Mouse (Mus musculus): ENCODE data around the gene Dbr1. TPM values are rescaled to one million over a fixed set of nuclear protein-coding genes. Genes with fewer than 3 reads are reported as not detected.

Gene Dbr1
- total RNA-seq, 4 experiments from 2014 or later, result 13.3 to 19.1 (median 14.7) TPM

DNA sequence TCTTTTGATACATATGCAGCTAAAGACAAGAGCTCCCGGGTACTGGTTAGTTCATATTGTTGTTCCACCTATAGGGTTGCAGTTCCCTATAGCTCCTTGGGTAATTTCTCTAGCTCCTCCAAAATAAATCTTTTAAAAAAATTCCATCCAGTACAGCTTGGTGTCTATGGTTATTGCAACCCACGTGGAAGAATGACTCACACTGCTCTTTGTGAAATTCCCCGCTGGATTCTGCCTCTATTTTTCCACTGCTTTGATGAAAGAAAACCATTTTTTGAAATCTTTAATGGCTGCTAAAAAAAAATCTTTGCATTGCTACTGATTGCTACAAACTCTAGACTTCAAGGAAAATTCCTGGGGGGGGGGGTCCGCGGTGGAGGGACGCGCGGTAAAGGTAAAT lies 44.1 kb downstream of the Dbr1 start:
- DNase-seq (ENCODE audit: low spot score in 2 of 2), result no peak

DNA sequence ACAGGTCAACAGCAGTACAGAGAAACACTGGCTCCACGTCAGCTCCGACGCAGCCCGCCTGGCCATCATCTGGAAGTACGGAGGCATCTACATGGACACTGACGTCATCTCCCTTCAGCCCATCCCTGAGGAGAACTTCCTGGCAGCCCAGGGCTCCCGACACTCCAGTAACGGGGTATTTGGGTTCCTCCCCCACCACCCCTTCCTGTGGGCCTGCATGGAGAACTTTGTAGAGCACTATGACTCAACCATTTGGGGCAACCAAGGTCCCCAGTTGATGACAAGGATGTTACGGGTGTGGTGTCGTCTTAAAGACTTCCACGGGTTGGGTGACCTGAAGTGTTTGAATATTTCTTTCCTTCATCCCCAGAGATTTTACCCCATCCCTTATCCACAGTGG lies 44.6 kb downstream of the Dbr1 start:
- no peak for DNase-seq (ENCODE audit: low spot score in 2 of 2)

DNA sequence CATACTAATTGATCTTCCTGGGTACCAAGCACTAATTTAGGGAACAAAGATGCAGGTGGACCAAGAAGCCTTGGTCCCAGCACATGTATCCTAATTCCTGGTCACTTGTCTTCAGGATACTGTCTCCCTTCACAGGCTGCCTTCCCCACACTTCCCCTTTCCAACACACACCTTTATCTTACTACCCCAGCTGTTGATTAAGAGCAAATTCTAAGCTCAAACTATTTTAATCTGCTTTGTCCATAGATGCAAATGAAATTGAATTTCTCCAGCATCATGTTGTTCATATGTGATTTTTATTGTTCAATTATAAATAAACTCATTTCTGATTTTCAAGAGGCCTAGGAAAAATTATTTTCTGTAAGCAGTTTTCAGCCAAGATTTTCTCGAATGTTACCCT lies 46.4 kb downstream of the Dbr1 start:
- DNase-seq (ENCODE audit: low spot score in 2 of 2), result no peak

DNA sequence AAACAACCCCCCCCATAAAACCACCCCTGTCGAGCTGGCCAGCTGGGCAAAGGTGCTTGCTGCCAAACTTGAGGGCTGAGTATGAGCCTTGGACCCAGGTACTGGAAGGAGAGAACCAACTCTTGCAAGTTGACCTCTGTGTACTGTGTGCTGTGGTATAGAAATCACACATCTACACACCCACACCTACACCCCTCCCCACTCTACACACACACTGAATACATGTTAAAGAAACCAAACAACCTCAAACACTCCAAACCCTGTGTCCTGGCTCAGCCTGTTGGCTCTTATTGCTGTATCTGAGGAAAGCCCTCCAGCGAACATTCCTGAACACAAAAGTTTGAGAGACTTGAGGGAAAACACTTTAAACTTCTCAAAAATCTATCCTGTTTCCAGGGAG lies 47.4 kb downstream of the Dbr1 start:
- DNase-seq (ENCODE audit: low spot score in 2 of 2), result no peak

DNA sequence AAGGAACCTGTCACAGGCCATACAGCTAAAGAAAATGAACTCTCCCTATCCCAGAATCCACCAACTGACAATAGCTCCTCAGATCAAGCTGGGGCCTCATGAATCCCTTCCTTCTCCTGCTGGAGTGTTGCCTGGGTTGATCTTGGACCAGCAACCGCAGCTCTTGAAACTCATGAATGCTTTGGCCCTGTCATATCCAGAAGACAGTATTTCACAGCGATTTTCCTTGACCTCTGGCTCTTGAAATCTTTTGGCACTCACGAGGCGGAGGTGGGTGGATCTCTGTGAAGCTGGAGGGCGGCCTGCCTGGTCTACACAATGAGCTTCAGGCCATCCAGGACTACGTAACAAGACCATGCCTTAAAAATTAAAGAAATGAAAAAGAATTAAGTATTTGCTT lies 48.5 kb downstream of the Dbr1 start:
- DNase-seq (ENCODE audit: low spot score in 2 of 2), result no peak

DNA sequence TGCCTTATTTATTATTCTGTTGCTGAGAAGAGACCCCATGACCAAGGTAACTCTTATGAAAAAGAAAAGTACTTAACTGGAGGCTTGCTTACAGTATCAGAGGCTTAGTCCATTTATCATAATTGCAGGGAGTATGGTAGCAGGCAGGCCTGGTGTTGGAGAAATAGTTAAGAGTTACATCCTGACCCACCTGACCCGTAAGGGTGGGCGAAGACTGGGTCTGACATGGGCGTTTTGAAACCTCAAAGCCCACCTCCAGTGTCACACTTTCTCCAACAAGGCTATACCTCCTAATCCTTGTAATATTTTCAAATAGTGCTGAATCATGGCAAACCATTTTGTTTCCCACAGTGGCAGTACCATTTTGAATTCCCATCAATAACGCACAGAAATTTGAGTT lies 53.0 kb downstream of the Dbr1 start:
- no peak for DNase-seq (ENCODE audit: low spot score in 2 of 2)

DNA sequence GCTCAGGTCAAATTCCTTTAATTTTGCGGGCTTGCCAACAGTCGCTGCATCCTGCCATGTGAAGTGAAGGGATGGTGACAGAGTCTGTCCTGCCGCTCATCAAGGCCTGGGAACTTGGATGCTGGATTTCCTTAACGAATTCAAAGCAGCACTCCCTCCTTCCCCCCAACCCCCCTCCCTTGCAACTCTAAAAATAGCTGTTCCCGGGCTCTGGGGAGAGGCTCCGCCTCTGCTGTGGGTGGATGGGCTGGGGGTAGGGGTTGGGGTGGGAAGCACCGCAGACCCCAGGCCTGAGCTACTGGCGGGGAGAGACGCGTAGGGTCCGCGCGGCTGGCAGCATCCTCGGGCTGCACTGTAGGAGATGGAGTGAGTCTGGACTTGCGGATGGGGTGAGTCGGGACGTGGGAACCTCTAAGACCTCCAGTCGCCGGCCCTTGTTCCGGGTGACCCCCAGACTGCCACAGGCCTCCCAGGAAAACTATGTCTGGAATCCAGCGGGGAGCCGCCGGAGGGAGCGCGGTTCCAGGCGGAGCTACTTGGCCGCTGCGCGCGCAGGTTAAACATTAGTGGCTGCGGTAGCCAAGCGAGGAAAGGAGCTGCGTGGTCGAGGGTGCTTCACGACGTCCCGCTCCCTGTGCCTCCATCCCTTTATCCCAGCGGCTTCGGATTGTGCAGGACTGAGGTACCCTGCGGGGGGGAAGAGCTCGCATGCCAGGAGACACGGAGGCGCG lies 53.8 kb downstream of the Dbr1 start, which contains the start of gene Dzip1l:
TSS of gene Dzip1l (plus strand) at position 216 of the 731 bp plus-strand sequence.
- peak; percentile 60 to 68 for DNase-seq (ENCODE audit: low spot score in 2 of 2)

DNA sequence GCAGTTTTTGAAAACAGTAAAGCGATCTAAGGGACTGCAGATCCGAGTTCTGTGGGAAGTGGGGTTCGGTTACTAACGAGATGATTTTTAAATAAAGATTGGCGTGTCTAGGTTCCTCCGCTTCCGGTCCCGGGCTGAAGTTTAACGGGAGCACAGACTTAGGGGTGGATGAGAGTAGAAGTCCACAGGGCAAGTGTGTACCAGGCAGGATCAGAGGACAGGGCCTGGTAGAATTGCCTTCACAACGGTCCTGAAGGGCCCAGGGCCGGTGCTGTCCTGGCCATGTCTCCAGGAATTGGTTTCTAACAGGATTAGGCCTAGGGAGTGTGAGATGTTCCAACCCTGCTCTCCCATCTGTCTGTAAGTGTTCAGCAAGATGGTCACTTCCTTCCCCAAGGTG lies 54.5 kb downstream of the Dbr1 start:
- DNase-seq (ENCODE audit: low spot score in 2 of 2), result no peak

DNA sequence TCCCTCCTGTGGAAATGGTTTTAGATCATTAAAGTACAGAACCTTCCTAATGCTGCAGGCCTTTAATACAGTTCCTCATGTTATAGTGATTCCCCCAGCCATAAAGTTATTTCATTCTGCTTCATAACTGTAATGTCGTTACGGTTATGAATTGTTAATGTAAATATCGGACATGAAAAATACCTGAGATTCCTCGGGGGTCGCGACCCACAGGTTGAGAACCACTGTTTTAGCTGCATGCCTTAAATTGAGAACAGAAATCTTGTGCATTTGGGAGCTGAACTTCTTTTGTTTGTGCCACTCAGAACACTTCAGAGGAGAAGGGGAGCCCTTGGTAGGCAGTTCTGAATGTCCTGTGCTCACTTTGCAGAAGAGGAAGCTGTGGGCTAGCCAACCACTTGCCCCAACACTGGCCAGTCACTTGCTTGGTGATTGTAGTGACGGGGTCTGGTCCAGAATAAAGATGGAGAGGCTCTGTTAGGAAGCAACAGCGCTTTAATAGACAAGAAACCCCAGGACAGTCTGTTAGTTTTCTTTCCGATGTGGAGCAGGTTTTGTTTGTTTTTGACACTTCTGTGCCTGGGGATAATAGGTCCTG lies 55.0 kb downstream of the Dbr1 start:
- peak; percentile 27 to 31 for DNase-seq (ENCODE audit: low spot score in 2 of 2)

DNA sequence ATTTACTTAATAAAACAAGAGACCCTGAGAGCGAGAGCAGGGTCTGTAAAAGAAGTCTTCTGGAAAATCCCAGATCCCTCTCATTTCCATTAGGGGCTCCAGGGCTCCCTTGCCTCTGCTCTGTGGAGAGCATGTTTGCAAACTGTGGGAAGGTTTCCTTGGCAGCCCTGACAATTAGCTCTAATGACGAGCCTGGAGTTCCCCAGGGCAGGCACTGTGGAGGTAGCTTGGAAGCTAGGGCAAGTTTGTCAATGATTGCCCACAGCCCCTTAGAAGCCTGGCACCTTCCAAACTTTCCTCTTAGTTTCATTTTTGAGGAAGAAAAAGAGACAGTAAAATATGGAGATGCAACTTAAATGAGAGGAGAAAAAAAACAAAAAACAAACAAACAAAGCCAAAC lies 56.2 kb downstream of the Dbr1 start:
- peak; percentile 17 to 45 for DNase-seq (ENCODE audit: low spot score in 2 of 2)

DNA sequence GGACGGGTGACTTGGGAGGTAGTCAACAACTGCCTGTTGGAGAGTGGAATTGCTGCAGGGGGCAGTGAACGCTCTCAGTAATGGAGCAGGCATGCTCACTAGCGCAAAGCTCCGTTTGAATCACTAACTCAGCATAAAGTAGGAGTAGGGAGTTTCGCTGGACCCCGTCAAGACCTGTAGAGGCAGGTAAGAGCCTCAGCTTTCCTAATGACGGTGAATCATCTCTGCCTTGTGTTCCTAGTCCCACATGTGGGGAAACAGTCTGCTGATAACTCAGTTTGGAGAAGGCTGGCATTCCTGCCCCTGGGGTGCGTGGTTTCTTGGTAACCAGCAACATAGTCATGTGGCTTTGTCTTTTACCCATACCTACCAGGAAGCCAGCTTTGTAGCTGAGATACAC lies 56.7 kb downstream of the Dbr1 start:
- no peak for DNase-seq (ENCODE audit: low spot score in 2 of 2)

Other genes starting within 250 kb of the Dbr1 start
- 1 to 10 TPM; 1.4 to 4.0 (median 2.6) TPM for gene Esyt3, start 217.2 kb upstream of the Dbr1 start, total RNA-seq (2022)
- 100 to 1,000 TPM; 133 to 164 (median 142) TPM for gene Mras, start 138.4 kb upstream of the Dbr1 start, total RNA-seq (2022)
- gene Nme9, start 124.3 kb upstream of the Dbr1 start, total RNA-seq (2022), result under 1 TPM; 0.39 to 0.85 (median 0.62) TPM
- 10 to 100 TPM; 48.1 to 57.8 (median 57.1) TPM for gene Armc8, start 6.9 kb upstream of the Dbr1 start, total RNA-seq (2022)
- under 1 TPM in 2 of 4 experiments, not detected in 2; 0.14 to 0.39 TPM for gene A4gnt, start 36.7 kb downstream of the Dbr1 start, total RNA-seq (2022)
- 10 to 100 TPM; 20.9 to 28.1 (median 25.1) TPM for gene Dzip1l, start 53.7 kb downstream of the Dbr1 start, total RNA-seq (2022)
- not detected for gene Cldn18, start 141.5 kb downstream of the Dbr1 start, total RNA-seq (2022)

Data from layer of hippocampus, adult 8-10 months (tissue).